Mouse (Mus musculus) kidney, embryonic 16.5 days (tissue): ENCODE measurements at regions not wholly inside any gene's neighbourhood (a gene's known extent, or its start where the extent isn't known, plus 50 kb on each side); places are given as distances from the start of the nearest gene placed in this dataset.

ENCODE experiments used
- ATAC-seq: fragments of 200-750 bp; cut with Nextera tagmentation; 2 replicates; pipeline ENCODE4 v1.8.0; 2017; ENCODE audit warnings: moderate TSS enrichment; ENCODE audit not compliant: low FRiP score, low TSS enrichment
- H3K27ac ChIP-seq: fragments of 300-500 bp; sonication (generic); 2 replicates; pipeline ENCODE4 v1.5.1; 2014; ENCODE audit warnings: low read length
- H3K27me3 ChIP-seq: fragments of 300-500 bp; sonication (generic); 2 replicates; pipeline ENCODE4 v1.6.1; 2014; ENCODE audit warnings: low read length, control low read depth, mixed read lengths; ENCODE audit not compliant: insufficient read depth
- H3K36me3 ChIP-seq: fragments of 300-500 bp; sonication (generic); 2 replicates; pipeline ENCODE4 v1.6.1; 2014; ENCODE audit warnings: low read length, control low read depth, mixed read lengths; ENCODE audit not compliant: insufficient read depth
- H3K4me1 ChIP-seq: fragments of 300-500 bp; sonication (generic); 2 replicates; pipeline ENCODE4 v1.6.1; 2014; ENCODE audit warnings: low read length, control low read depth, mixed read lengths; ENCODE audit not compliant: insufficient read depth
- H3K4me2 ChIP-seq: fragments of 300-500 bp; sonication (generic); replicated peaks from 2 replicates; pipeline ENCODE4 v1.6.1; 2014; ENCODE audit warnings: low read depth, low read length
- H3K4me3 ChIP-seq: fragments of 300-500 bp; sonication (generic); 2 replicates; pipeline ENCODE4 v1.5.1; 2014; ENCODE audit warnings: mild to moderate bottlenecking, low read length
- H3K9ac ChIP-seq: fragments of 300-500 bp; sonication (generic); replicated peaks from 2 replicates; pipeline ENCODE4 v1.6.1; 2014; ENCODE audit warnings: low read length
- H3K9me3 ChIP-seq: fragments of 300-500 bp; sonication (generic); 2 replicates; pipeline ENCODE4 v1.6.1; 2016; ENCODE audit warnings: low read length, control low read depth
- WGBS: fragments of 180-500 bp; shearing (Covaris S2); extraction: QIAGEN DNeasy Blood & Tissue Kit; methylation state at CpG from one replicate; pipeline ENCODE4 v1.1.7; 2014; 5-methylcytosine and 5-hydroxymethylcytosine counted together

DNA sequence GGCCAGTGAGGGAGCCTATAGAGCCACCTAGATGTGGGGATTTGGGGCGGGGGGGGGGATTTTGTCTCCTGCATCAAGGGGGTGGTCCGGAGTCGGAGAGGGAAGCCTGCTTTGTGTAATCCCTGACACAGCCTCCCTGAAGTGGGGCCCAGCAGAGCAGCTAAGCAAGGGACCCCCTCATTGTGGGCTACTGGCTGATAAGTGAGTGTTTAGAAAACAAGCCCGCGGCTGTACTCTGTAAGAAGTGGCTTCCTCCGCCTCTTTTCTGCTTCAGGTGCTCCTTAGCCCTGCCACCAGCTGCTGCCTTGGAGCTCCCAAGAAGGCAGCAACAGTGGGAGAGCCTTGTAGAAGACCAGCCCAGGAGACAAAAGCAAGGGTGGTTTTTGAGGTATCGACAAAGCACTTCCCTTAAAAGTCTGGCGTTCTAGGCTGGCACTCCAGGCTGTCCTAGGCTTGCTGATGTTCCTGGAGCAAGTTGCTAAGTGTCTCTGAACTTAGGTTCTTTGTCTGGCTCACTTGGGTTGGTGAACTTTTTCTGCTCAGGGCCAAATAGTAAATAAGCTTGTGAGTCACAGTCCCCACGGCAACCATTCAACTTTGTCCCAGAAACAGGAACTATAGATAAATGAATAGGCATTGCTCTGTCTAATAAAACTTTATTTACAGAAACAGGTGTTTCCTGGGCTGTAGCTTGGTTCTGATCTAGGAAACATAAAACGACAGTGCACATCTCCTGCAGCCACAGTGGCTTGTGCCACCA, 94.3 kb upstream of the Med13l start:
- no peaks in the 10 kb centered on the region for H3K9me3 ChIP-seq
- 13% methylated on average over 10 of the region's 10 CpGs for WGBS
- no peak for ATAC-seq

GRCm38 (mm10) chr5:118468739-118469138, 91.7 kb upstream of the Med13l start:
- H3K36me3 ChIP-seq = no peaks in the 10 kb centered on the region
- no peak for ATAC-seq

More for the DNA sequence above, 94.3 kb upstream of the Med13l start:
- Histone ChIP-seq H3K4me1 (peaks cover 21% of the 10 kb centered on the region), H3K4me3 (peak overlapping the region; percentile 31), H3K36me3 (no peaks in the 10 kb centered on the region), H3K27ac (peak overlapping the region; percentile 51), H3K27me3 (no peaks in the 10 kb centered on the region), H3K4me2 (peak overlapping the region; percentile 54), H3K9ac (peak overlapping the region; percentile 25)

DNA sequence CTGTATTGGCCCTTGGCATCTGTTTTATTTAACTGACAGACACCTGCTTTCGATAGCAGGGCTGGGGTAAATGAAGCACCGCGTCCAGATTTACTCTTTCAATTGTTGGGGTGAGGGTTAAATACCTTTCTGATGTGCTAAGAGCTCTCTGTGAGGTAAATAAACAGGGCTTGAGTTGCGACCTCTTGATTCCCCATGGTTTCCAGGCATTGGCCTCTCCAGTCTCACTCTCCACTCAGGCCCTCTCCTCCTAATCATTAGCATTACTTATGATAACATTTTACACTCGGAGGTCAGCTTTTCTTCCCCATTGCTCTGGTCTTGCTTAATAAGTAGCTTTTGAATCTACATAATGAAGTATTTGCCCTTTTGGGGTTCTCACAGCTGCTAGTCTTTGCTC, 88.9 kb upstream of the Med13l start:
- Histone ChIP-seq H3K9ac (no peak overlapping the region), H3K27ac (no peak overlapping the region), H3K36me3 (no peaks in the 10 kb centered on the region), H3K4me2 (no peak overlapping the region), H3K27me3 (no peaks in the 10 kb centered on the region), H3K9me3 (no peaks in the 10 kb centered on the region), H3K4me1 (no peaks in the 10 kb centered on the region), H3K4me3 (no peak overlapping the region)
- WGBS = 41% methylated on average over 5 of the region's 5 CpGs
- ATAC-seq = no peak

More at GRCm38 (mm10) chr5:118468739-118469138, 91.7 kb upstream of the Med13l start:
- Histone ChIP-seq H3K4me2 (no peak overlapping the region), H3K27ac (no peak overlapping the region), H3K4me1 (peaks cover 21% of the 10 kb centered on the region), H3K9me3 (no peaks in the 10 kb centered on the region), H3K9ac (no peak overlapping the region), H3K4me3 (no peak overlapping the region), H3K27me3 (no peaks in the 10 kb centered on the region)
- 43% methylated on average over 4 of the region's 4 CpGs for WGBS

DNA sequence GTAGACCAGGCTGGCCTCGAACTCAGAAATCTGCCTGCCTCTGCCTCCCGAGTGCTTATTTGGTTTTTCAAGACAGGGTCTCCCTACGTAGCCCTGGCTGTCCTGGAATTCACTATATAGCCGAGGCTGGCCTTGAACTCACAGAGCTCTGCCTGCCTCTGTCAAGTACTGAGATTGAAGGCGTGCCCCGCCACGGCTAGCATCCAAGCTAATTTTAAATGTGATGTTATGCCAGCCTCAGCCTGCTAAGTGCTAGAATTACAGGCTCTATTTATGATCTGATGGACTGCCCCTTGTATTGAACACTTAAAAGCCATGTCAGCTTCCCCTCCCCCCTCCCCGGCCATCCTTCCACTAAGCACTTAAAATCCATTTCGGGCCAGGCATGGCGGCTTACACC, 88.2 kb upstream of the Med13l start:
- H3K27me3 ChIP-seq = no peaks in the 10 kb centered on the region
- no peak for ATAC-seq

DNA sequence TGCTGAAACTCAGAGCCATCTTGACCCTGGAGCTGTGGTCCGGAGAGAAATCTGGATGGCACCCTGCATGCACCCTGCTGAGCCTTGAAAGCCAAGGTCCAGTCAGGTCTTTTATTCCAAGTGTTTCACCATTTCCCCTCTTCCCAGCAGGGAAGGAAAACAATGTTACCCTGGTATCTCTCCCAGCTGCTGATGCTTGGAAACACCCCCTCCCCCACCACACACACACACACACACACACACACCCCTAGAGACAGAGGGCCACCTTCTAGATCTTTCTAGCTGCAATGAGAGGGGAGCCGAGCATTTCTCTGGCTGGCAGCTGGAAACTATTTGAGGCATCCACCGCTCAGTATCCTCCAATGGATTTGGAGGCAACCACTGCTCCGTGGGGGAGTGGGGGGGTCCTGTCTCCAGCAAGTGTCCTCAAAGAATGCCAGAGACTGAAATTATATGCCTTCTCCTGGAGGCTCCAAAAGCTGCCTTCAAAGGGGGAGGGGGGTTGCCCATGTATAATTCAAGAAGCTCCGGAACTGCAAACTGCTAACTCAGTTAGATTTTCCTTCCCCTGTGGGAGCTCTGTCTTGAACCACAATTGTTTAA, 87.2 kb upstream of the Med13l start:
- no peak overlapping the region for H3K4me3 ChIP-seq
- H3K9ac ChIP-seq = no peak overlapping the region
- H3K36me3 ChIP-seq = no peaks in the 10 kb centered on the region
- no peaks in the 10 kb centered on the region for H3K9me3 ChIP-seq
- no peaks in the 10 kb centered on the region for H3K27me3 ChIP-seq
- no peak overlapping the region for H3K4me2 ChIP-seq
- no peak for ATAC-seq
- peaks cover 8% of the 10 kb centered on the region for H3K4me1 ChIP-seq
- no peak overlapping the region for H3K27ac ChIP-seq
- WGBS = 51% methylated on average over 5 of the region's 5 CpGs

More for the DNA sequence above, 88.2 kb upstream of the Med13l start:
- H3K4me1 ChIP-seq = peaks cover under 1% of the 10 kb centered on the region; the same call in 1 of the 2 replicates
- 87% methylated on average over 10 of the region's 10 CpGs for WGBS
- H3K36me3 ChIP-seq = no peaks in the 10 kb centered on the region
- H3K4me3 ChIP-seq = no peak overlapping the region
- no peak overlapping the region for H3K9ac ChIP-seq
- H3K9me3 ChIP-seq = no peaks in the 10 kb centered on the region
- H3K27ac ChIP-seq = no peak overlapping the region
- H3K4me2 ChIP-seq = no peak overlapping the region

GRCm38 (mm10) chr5:118476597-118476996, 83.9 kb upstream of the Med13l start:
- no peak overlapping the region for H3K27ac ChIP-seq
- H3K4me3 ChIP-seq = no peak overlapping the region
- no peaks in the 10 kb centered on the region for H3K9me3 ChIP-seq
- ATAC-seq = no peak
- peaks cover 8% of the 10 kb centered on the region for H3K4me1 ChIP-seq
- H3K36me3 ChIP-seq = no peaks in the 10 kb centered on the region
- WGBS = 76% methylated on average over 5 of the region's 5 CpGs
- H3K27me3 ChIP-seq = no peaks in the 10 kb centered on the region
- H3K9ac ChIP-seq = no peak overlapping the region
- H3K4me2 ChIP-seq = no peak overlapping the region

- Histone ChIP-seq H3K27me3 (no peaks in the 10 kb centered on the region), H3K4me3 (peak overlapping the region; percentile 38), H3K4me1 (peaks cover 8% of the 10 kb centered on the region), H3K9me3 (no peaks in the 10 kb centered on the region), H3K9ac (0 out of 2 replicates have a peak overlapping the region, but pooled peaks have one; percentile 14), H3K36me3 (no peaks in the 10 kb centered on the region), H3K27ac (peak overlapping the region; percentile 15; the same call in 1 of the 2 replicates), H3K4me2 (peak overlapping the region; percentile 60)
- 49% methylated on average over 19 of the region's 19 CpGs for WGBS
- ATAC-seq = no peak
These were observed 83.1 kb upstream of the Med13l start for GRCm38 (mm10) chr5:118477131-118478119.

GRCm38 (mm10) chr5:118478120-118478768, 82.2 kb upstream of the Med13l start:
- H3K9me3 ChIP-seq = no peaks in the 10 kb centered on the region
- 7% methylated on average over 15 of the region's 15 CpGs for WGBS

DNA sequence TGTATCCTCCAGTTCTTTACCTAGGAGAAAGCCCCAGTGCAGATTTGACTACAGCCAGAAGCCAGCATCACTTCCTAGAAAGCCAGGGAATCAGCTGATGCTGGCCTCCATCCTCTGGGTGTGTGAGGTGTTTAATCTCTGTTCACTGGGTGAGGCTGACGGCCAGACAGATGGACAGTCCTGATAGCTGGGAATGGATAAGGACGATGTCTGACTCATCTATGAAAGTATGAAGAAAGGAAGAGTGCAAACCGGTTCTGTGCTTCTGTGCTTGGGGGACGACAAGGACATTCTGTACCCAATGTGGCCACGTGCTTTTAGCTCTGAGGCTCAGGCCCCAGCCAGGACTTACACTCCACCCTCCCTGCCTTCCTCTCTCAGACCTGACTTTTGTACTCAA, 80.5 kb upstream of the Med13l start:
- no peak overlapping the region for H3K9ac ChIP-seq
- no peak for ATAC-seq

More at GRCm38 (mm10) chr5:118478120-118478768, 82.2 kb upstream of the Med13l start:
- 0 out of 2 replicates have a peak overlapping the region, but pooled peaks have one; percentile 26 for H3K27ac ChIP-seq
- peak overlapping the region; percentile 38 for H3K4me3 ChIP-seq
- peak; percentile 89 for ATAC-seq
- H3K36me3 ChIP-seq = no peaks in the 10 kb centered on the region
- H3K27me3 ChIP-seq = no peaks in the 10 kb centered on the region
- peak overlapping the region; percentile 60 for H3K4me2 ChIP-seq
- peaks cover 15% of the 10 kb centered on the region for H3K4me1 ChIP-seq
- peak overlapping the region; percentile 14; the same call in 1 of the 2 replicates for H3K9ac ChIP-seq

More for the DNA sequence above, 80.5 kb upstream of the Med13l start:
- H3K27me3 ChIP-seq = no peaks in the 10 kb centered on the region
- H3K4me3 ChIP-seq = no peak overlapping the region
- H3K4me2 ChIP-seq = no peak overlapping the region
- no peaks in the 10 kb centered on the region for H3K9me3 ChIP-seq
- H3K36me3 ChIP-seq = no peaks in the 10 kb centered on the region
- WGBS = 83% methylated on average over 5 of the region's 5 CpGs
- peaks cover 21% of the 10 kb centered on the region for H3K4me1 ChIP-seq
- no peak overlapping the region for H3K27ac ChIP-seq
